Mouse (Mus musculus) neural tube, embryonic 11.5 days (tissue): ENCODE results near the gene Zp1. TPM values are rescaled to one million over a fixed set of nuclear protein-coding genes. Genes with fewer than 3 reads are reported as not detected.

Source experiments
- ATAC-seq: fragments of 200-750 bp; cut with Nextera tagmentation; 2 replicates; pipeline ENCODE4 v1.8.0; 2017; ENCODE audit warnings: moderate number of reproducible peaks, mild to moderate bottlenecking, moderate TSS enrichment, moderate library complexity; ENCODE audit not compliant: insufficient read depth, low FRiP score, low TSS enrichment
- DNase-seq: peaks from one replicate; pipeline ENCODE4 v3.0.0-alpha.2; 2015; ENCODE audit warnings: low spot score
- H3K27ac ChIP-seq: fragments of 300-500 bp; sonication (generic); 2 replicates; pipeline ENCODE4 v1.5.1; 2014; ENCODE audit warnings: low read depth, mild to moderate bottlenecking, low read length
- H3K27me3 ChIP-seq: fragments of 300-500 bp; sonication (generic); 2 replicates; pipeline ENCODE4 v1.6.1; 2014; ENCODE audit warnings: mild to moderate bottlenecking, low read length, mixed read lengths; ENCODE audit not compliant: control insufficient read depth, insufficient read depth
- H3K36me3 ChIP-seq: fragments of 300-500 bp; sonication (generic); 2 replicates; pipeline ENCODE4 v1.6.1; 2014; ENCODE audit warnings: mild to moderate bottlenecking, low read length, moderate library complexity, mixed read lengths; ENCODE audit not compliant: control insufficient read depth, insufficient read depth
- H3K4me1 ChIP-seq: fragments of 300-500 bp; sonication (generic); 2 replicates; pipeline ENCODE4 v1.6.1; 2014; ENCODE audit warnings: low read length, mixed read lengths; ENCODE audit not compliant: control insufficient read depth, insufficient read depth
- H3K4me2 ChIP-seq: fragments of 300-500 bp; sonication (generic); 2 replicates; pipeline ENCODE4 v1.6.1; 2014; ENCODE audit warnings: low read depth, mild to moderate bottlenecking, moderate library complexity
- H3K4me3 ChIP-seq: fragments of 300-500 bp; sonication (generic); 2 replicates; pipeline ENCODE4 v1.5.1; 2014; ENCODE audit warnings: low read depth, low read length
- H3K9ac ChIP-seq: fragments of 300-500 bp; sonication (generic); 2 replicates; pipeline ENCODE4 v1.6.1; 2014; ENCODE audit warnings: mild to moderate bottlenecking, low read length
- H3K9me3 ChIP-seq: fragments of 300-500 bp; sonication (generic); 2 replicates; pipeline ENCODE4 v1.6.1; 2016; ENCODE audit warnings: low read length; ENCODE audit not compliant: control insufficient read depth
- WGBS: fragments of 180-500 bp; shearing (Covaris S2); extraction: QIAGEN DNeasy Blood & Tissue Kit; methylation state at CpG from one replicate; pipeline ENCODE4 v1.1.7; 2014; 5-methylcytosine and 5-hydroxymethylcytosine counted together
- polyA plus RNA-seq: library from polyadenylated mRNA; unstranded; fragments of >200 nt; fragmentation: Nextera tagmentation; extraction: Ambion mirVana; gene quantifications from 2 replicates; pipeline ENCODE4 v1.2.1, GENCODE M21; 2014

Gene Zp1
- polyA plus RNA-seq: not detected in 2 replicates

GRCm38 (mm10) chr19:10920532-10920931 lies at the start of gene Zp1:
TSS of gene Zp1 (minus strand) at chr19:10920632.
- no peaks in the 10 kb centered on the region for H3K9me3 ChIP-seq
- H3K4me1 ChIP-seq: no peaks in the 10 kb centered on the region
- no peaks in the 10 kb centered on the region for H3K36me3 ChIP-seq
- no peak within 1 kb of the TSS for H3K4me2 ChIP-seq
- no peak within 1 kb of the TSS for H3K9ac ChIP-seq
- 73% methylated on average over 2 of the region's 2 CpGs for WGBS
- DNase-seq: no peak
- no peaks in the 10 kb centered on the region for H3K27me3 ChIP-seq
- no peak within 1 kb of the TSS for H3K27ac ChIP-seq
- H3K4me3 ChIP-seq: no peak within 1 kb of the TSS
- no peak for ATAC-seq

DNA sequence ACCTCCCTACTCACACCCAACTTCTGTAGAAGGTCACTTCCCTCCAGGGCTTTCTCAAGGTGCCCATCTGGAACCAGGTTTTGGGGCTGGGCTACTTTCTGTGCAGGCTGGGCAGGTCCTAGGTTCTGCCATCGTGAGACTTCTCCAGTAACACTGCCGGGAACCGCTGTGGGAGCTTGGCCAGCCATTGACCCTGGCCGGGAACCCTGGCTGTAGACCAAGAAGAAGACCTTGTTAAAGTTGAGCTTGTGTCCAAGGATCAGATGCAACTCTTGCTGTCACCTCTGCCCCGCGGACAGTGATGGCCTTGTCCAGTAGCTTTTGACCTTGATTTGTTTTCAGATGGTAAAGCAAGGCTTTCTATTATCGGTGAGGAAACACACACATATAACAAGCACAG lies 48.1 kb upstream of the Zp1 start:
- no peaks in the 10 kb centered on the region for H3K36me3 ChIP-seq
- no peak overlapping the region for H3K9ac ChIP-seq
- no peaks in the 10 kb centered on the region for H3K4me1 ChIP-seq
- WGBS: 90% methylated on average over 7 of the region's 7 CpGs
- no peak overlapping the region for H3K4me3 ChIP-seq
- DNase-seq (no peak), ATAC-seq (no peak)
- no peak overlapping the region for H3K4me2 ChIP-seq
- no peak overlapping the region for H3K27ac ChIP-seq
- H3K9me3 ChIP-seq: no peaks in the 10 kb centered on the region
- H3K27me3 ChIP-seq: no peaks in the 10 kb centered on the region

DNA sequence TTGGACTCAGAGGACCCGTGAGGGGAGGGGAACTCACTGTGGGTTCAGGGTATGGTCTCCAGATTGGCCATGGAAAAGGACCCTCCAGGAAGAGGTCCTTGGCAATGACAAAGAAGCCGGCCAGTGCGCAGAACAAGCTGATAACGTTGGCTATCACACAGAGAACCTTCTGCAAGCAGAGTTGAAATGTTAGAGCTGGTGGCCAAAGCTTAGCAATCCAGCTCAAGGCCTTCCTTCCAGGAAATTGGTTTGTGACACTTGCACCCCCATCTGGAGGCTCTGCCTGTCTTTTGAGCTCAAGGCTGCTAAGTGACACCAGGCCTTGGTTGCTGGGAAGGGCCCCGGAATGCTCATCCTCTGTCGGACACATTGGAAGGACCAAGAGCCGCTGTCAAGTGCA lies 45.3 kb upstream of the Zp1 start:
- H3K9me3 ChIP-seq: no peaks in the 10 kb centered on the region
- DNase-seq (no peak), ATAC-seq (no peak)
- no peak overlapping the region for H3K9ac ChIP-seq
- 87% methylated on average over 7 of the region's 7 CpGs for WGBS
- no peak overlapping the region for H3K4me3 ChIP-seq
- H3K27me3 ChIP-seq: no peaks in the 10 kb centered on the region
- no peak overlapping the region for H3K4me2 ChIP-seq
- no peaks in the 10 kb centered on the region for H3K4me1 ChIP-seq
- no peaks in the 10 kb centered on the region for H3K36me3 ChIP-seq
- H3K27ac ChIP-seq: no peak overlapping the region

- Histone ChIP-seq H3K9me3 (no peaks in the 10 kb centered on the region), H3K36me3 (no peaks in the 10 kb centered on the region), H3K27ac (no peak overlapping the region), H3K27me3 (no peaks in the 10 kb centered on the region), H3K4me1 (no peaks in the 10 kb centered on the region), H3K4me3 (no peak overlapping the region), H3K4me2 (no peak overlapping the region), H3K9ac (no peak overlapping the region)
- WGBS: 51% methylated on average over 12 of the region's 12 CpGs
- DNase-seq (no peak), ATAC-seq (0 out of 2 replicates have a peak, but pooled peaks have one; percentile 6)
Measured at GRCm38 (mm10) chr19:10959978-10960346, 39.5 kb upstream of the Zp1 start.

DNA sequence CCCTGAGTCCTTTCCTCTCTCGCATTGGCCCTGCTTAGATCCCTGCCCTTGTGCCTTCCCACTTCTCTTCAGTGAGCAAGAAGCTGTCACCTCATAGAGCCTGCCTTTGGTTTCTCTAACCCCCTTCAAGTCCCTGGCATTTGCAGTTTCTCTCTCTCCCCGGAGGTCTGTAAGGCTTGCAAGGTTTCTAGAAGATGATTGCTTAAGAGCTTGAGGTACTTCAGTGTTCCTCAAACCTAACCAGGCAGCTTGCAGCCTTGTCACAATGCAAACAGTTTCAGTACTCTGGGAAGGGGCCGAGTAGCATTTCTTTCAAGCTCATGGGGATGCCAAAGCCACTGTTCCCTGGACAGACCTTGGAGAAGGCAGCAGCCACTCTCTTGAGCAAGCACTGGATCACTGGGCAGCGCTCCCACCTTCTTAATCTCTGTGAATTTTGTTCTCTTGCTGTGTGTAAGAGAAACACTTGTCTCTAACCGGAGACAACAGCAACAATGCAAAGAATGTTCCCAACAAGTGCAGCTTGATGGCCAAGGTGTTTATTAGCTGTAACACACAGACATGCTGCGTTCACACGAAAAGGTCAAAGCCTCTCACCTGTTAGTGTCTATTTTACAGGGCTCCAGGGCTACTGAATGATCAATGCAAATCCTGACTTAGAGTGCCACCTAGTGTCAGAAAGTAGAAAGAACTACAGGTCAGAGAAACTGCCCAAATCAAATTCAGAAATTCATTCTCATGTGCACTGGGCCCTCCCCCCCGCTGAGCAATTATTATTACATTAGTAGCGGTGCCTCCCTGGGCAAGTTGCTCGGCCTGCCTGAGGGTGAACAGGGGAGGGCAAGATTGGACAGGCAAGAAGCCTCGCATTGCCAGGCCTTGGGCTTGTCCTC lies 38.9 kb upstream of the Zp1 start:
- Histone ChIP-seq H3K9me3 (no peaks in the 10 kb centered on the region), H3K36me3 (no peaks in the 10 kb centered on the region), H3K9ac (no peak overlapping the region), H3K27ac (no peak overlapping the region), H3K4me3 (no peak overlapping the region), H3K4me1 (no peaks in the 10 kb centered on the region), H3K27me3 (no peaks in the 10 kb centered on the region), H3K4me2 (no peak overlapping the region)
- WGBS: 35% methylated on average over 11 of the region's 11 CpGs
- DNase-seq (peak; percentile 43), ATAC-seq (peak; percentile 74)

- Histone ChIP-seq H3K27me3 (no peaks in the 10 kb centered on the region), H3K36me3 (no peaks in the 10 kb centered on the region), H3K9me3 (no peaks in the 10 kb centered on the region), H3K9ac (no peak overlapping the region), H3K4me3 (no peak overlapping the region), H3K4me1 (peaks cover 12% of the 10 kb centered on the region), H3K27ac (no peak overlapping the region), H3K4me2 (no peak overlapping the region)
- DNase-seq (peak; percentile 19), ATAC-seq (no peak)
- WGBS: 75% methylated on average over 11 of the region's 11 CpGs
Measured at GRCm38 (mm10) chr19:10952021-10952939, 31.8 kb upstream of the Zp1 start.

DNA sequence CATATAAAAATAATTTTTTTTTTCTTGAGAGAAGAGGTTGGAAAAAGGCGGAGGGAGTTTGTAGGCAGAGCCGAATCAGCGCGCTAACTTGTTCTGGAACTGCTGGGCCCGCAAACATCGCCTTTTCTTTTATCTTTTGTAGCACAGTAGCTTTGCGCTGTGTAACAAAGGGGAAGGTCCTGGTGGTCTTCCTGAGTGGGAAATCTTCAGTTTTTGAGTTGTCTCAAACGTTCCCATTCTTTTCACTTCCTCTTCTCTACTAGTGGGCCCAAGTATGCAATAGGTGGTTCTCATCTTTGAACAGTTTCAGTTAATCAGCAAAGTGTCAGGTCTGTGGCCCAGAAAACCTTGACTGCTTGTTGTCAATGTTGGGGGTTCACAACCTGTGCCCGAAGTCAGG lies 29.1 kb upstream of the Zp1 start:
- Histone ChIP-seq H3K4me3 (peak overlapping the region; percentile 82), H3K4me2 (peak overlapping the region; percentile 100), H3K27ac (no peak overlapping the region), H3K27me3 (no peaks in the 10 kb centered on the region), H3K4me1 (peaks cover 18% of the 10 kb centered on the region), H3K36me3 (peaks cover 2% of the 10 kb centered on the region), H3K9ac (no peak overlapping the region; the same call in 1 of the 2 replicates), H3K9me3 (no peaks in the 10 kb centered on the region)
- ATAC-seq (0 out of 2 replicates have a peak, but pooled peaks have one; percentile 5), DNase-seq (no peak)
- 30% methylated on average over 9 of the region's 9 CpGs for WGBS

GRCm38 (mm10) chr19:10949112-10949511 lies 28.7 kb upstream of the Zp1 start, which contains the start of gene Ccdc86:
TSS of gene Ccdc86 (minus strand) at chr19:10949266.
- H3K9ac ChIP-seq: peak within 1 kb of the TSS; percentile 76
- no peaks in the 10 kb centered on the region for H3K27me3 ChIP-seq
- DNase-seq (peak; percentile 98), ATAC-seq (peak; percentile 96)
- H3K36me3 ChIP-seq: peaks cover 2% of the 10 kb centered on the region
- H3K4me3 ChIP-seq: peak within 1 kb of the TSS; percentile 82
- WGBS: 0% methylated on average over 30 of the region's 30 CpGs
- H3K4me2 ChIP-seq: peak within 1 kb of the TSS; percentile 100
- H3K27ac ChIP-seq: no peak within 1 kb of the TSS
- H3K9me3 ChIP-seq: no peaks in the 10 kb centered on the region
- peaks cover 18% of the 10 kb centered on the region for H3K4me1 ChIP-seq
